Mouse (Mus musculus) granulocyte monocyte progenitor cell, adult 5-6 weeks (primary cell): ENCODE results near the gene Vmn1r214. TPM values are rescaled to one million over a fixed set of nuclear protein-coding genes. Genes with fewer than 3 reads are reported as not detected.

Source experiments
- ATAC-seq: replicated peaks from 2 replicates; pipeline ENCODE4 v1.8.0; 2016; ENCODE audit warnings: mild to moderate bottlenecking, moderate TSS enrichment, inconsistent platforms; ENCODE audit not compliant: poor library complexity, severe bottlenecking
- total RNA-seq, 2 experiments: library from RNA; stranded (forward) in 1 of 2; stranded (reverse) in 1 of 2; fragments of 200-712, 200-1000 nt in 1 of 2; fragments of >200 nt in 1 of 2; fragmentation: Nextera tagmentation in 1 of 2; gene quantifications; 2 replicates each; pipeline ENCODE4 v1.2.3; 2014 to 2017

The Vmn1r214 gene
- total RNA-seq (2014; fragmentation: Nextera tagmentation) (not detected in 2 replicates), total RNA-seq (2017) (not detected in 2 replicates)

GRCm38 (mm10) chr13:23030118-23030517, at the start of gene Vmn1r214:
Vmn1r214 (plus strand) TSS chr13:23030418.
- ATAC-seq: no peak

GRCm38 (mm10) chr13:22990214-22990891, 39.9 kb upstream of the Vmn1r214 start:
- no peak for ATAC-seq

DNA sequence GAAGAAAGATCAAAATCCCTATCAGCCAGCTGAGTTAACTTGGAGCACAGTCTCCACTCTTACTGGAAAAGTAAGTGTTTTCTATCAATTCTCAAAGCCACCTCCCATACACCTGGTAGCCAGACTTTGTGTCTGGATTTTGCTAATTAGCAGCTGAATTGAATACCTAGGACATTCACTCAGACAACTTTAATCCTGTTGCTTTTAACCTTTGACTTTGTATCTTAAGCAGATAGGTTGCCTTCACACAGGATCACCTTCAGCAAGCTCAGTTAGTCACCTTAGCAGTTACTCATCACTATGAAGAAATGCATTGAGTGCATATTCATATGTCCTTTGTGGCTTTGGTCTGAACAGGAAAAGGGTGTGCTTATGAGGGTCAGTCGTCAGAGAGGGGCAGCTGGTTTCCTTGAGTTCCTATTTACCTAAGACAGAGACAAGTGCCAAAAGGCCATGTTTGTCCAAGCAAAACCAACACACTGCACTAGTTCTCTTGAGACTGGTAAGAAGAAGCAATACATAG, 38.0 kb upstream of the Vmn1r214 start:
- ATAC-seq: no peak

DNA sequence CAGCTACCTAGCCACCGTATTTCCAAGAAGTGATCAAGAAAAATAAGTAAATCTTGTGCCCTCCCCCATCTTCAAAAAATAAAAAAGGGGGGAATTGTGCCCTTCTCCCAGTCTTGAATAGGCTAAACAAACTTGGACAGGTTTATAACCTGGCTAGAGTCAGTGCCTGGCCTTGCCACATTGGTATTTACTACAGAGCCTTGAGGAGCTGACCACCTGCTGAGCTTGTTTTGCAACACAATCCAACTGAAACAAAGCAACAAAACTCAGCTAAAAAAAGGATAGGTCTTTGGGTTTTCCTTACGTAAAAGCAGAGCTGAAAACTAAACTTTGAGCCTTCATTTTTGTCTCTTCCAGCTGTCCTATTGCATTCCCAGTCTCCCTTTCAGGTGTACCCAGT, 37.5 kb upstream of the Vmn1r214 start:
- ATAC-seq: no peak

DNA sequence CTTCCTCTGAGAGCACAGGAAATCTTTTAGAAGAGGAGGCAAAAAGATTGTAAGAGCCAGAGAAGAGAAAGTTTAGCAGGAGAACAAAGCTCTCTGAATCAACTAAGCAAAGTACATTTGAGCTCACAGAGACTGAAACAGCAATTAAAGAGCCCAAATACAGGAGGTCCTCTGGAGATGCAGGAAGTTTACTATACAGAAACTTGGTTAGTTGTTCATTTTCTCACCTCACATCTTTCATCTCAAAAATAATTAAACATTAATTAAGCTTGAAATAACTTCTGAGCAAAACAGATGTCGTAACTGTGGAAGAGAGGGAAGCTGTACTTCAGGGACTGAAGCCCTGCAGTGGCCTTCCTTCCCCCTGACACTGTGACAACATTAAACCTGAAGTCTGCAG, 22.9 kb upstream of the Vmn1r214 start, which contains the start of gene Vmn1r213:
Gene Vmn1r213, plus strand, starts transcription at position 301 of the 400 bp plus-strand sequence.
- ATAC-seq: no peak

- no peak for ATAC-seq
These were observed 12.1 kb upstream of the Vmn1r214 start for GRCm38 (mm10) chr13:23018158-23018557.

GRCm38 (mm10) chr13:23024812-23025211, 5.4 kb upstream of the Vmn1r214 start:
- no peak for ATAC-seq

- no peak for ATAC-seq
These were observed 27.6 kb downstream of the Vmn1r214 start for GRCm38 (mm10) chr13:23057778-23058177.

DNA sequence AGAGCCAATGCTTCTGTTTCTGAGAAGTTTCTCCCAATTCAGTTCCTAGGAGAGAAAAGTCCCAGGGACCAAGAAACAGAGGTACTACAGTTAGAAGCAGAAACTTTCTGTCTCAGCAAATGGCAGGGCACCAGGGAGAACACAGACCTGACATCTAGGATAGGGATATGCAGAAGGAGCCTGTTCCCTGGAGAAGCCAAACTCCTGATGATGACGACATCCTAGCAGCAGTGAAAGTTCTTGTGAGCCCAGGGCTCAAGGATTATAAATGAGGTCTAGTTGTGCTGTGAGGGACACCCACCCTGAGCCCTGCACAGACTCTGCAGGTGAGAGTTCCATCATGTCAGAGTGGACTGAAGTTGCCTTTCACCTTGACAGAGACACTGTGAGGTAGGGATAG, 37.5 kb downstream of the Vmn1r214 start, which contains the start of gene Vmn1r215:
Gene Vmn1r215, plus strand, starts transcription at position 301 of the 400 bp plus-strand sequence.
- ATAC-seq: no peak

GRCm38 (mm10) chr13:23069312-23069711, 39.1 kb downstream of the Vmn1r214 start:
- no peak for ATAC-seq

Other genes starting within 250 kb of the Vmn1r214 start
- gene Vmn1r209, start 220.7 kb upstream of the Vmn1r214 start, total RNA-seq (2014; fragmentation: Nextera tagmentation): not detected in 2 replicates
- gene Vmn1r209, start 220.7 kb upstream of the Vmn1r214 start, total RNA-seq (2017): not detected in 2 replicates
- not detected in 2 replicates for gene Vmn1r210, start 199.1 kb upstream of the Vmn1r214 start, total RNA-seq (2014; fragmentation: Nextera tagmentation)
- gene Vmn1r210, start 199.1 kb upstream of the Vmn1r214 start, total RNA-seq (2017): not detected in 2 replicates
- gene Vmn1r211, start 172.9 kb upstream of the Vmn1r214 start, total RNA-seq (2014; fragmentation: Nextera tagmentation): not detected in 2 replicates
- gene Vmn1r211, start 172.9 kb upstream of the Vmn1r214 start, total RNA-seq (2017): not detected in 2 replicates
- not detected in 2 replicates for gene Vmn1r212, start 146.2 kb upstream of the Vmn1r214 start, total RNA-seq (2014; fragmentation: Nextera tagmentation)
- not detected in 2 replicates for gene Vmn1r212, start 146.2 kb upstream of the Vmn1r214 start, total RNA-seq (2017)
- not detected in 2 replicates for gene Vmn1r213, start 22.8 kb upstream of the Vmn1r214 start, total RNA-seq (2014; fragmentation: Nextera tagmentation)
- gene Vmn1r213, start 22.8 kb upstream of the Vmn1r214 start, total RNA-seq (2017): not detected in 2 replicates
- not detected in 2 replicates for gene Vmn1r215, start 37.6 kb downstream of the Vmn1r214 start, total RNA-seq (2014; fragmentation: Nextera tagmentation)
- gene Vmn1r215, start 37.6 kb downstream of the Vmn1r214 start, total RNA-seq (2017): not detected in 2 replicates
- gene Vmn1r217, start 87.8 kb downstream of the Vmn1r214 start, total RNA-seq (2014; fragmentation: Nextera tagmentation): not detected in 2 replicates
- gene Vmn1r217, start 87.8 kb downstream of the Vmn1r214 start, total RNA-seq (2017): not detected in 2 replicates
- not detected in 2 replicates for gene Vmn1r218, start 102.7 kb downstream of the Vmn1r214 start, total RNA-seq (2014; fragmentation: Nextera tagmentation)
- gene Vmn1r218, start 102.7 kb downstream of the Vmn1r214 start, total RNA-seq (2017): not detected in 2 replicates
- not detected in 2 replicates for gene Vmn1r219, start 128.9 kb downstream of the Vmn1r214 start, total RNA-seq (2014; fragmentation: Nextera tagmentation)
- gene Vmn1r219, start 128.9 kb downstream of the Vmn1r214 start, total RNA-seq (2017): not detected in 2 replicates
- not detected in 2 replicates for gene Vmn1r220, start 157.6 kb downstream of the Vmn1r214 start, total RNA-seq (2014; fragmentation: Nextera tagmentation)
- not detected in 2 replicates for gene Vmn1r220, start 157.6 kb downstream of the Vmn1r214 start, total RNA-seq (2017)
- not detected in 2 replicates for gene Vmn1r221, start 183.7 kb downstream of the Vmn1r214 start, total RNA-seq (2014; fragmentation: Nextera tagmentation)
- gene Vmn1r221, start 183.7 kb downstream of the Vmn1r214 start, total RNA-seq (2017): not detected in 2 replicates
- gene Vmn1r222, start 205.5 kb downstream of the Vmn1r214 start, total RNA-seq (2014; fragmentation: Nextera tagmentation): not detected in 2 replicates
- gene Vmn1r222, start 205.5 kb downstream of the Vmn1r214 start, total RNA-seq (2017): not detected in 2 replicates
- not detected in 2 replicates for gene Vmn1r223, start 216.7 kb downstream of the Vmn1r214 start, total RNA-seq (2014; fragmentation: Nextera tagmentation)
- gene Vmn1r223, start 216.7 kb downstream of the Vmn1r214 start, total RNA-seq (2017): not detected in 2 replicates